Mouse (Mus musculus) kidney, adult 18-20 months (tissue): ENCODE data around the gene Ylpm1.
A peak's percentile ranks its signal among the peaks of the same experiment; 100 is the strongest.

Source experiments
- DNase-seq: peaks from one replicate; pipeline ENCODE4 v3.0.0; 2021

Ylpm1 gene

DNA sequence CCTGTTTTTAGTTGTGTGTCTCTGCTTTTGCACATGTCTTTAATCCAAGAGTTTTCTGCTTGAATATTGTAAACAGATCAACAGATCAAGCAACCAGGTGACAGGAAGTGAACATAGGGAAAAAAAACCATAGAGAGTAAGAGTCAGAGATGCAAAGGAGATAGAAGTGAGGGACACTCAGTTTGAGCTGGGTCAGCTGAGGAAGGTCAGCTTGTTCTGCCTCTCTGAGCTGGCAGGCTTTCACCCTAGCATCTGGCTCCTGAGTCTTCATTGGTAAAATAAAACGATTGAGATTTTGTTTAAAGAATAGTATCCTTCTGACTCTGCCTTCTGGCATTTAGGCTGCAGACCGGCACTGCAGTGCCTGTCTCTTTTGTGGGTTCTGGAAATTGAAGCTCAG lies 14.4 kb downstream of the Ylpm1 start:
- no peak for DNase-seq

GRCm38 (mm10) chr12:85012185-85012584 lies 16.1 kb downstream of the Ylpm1 start:
- DNase-seq, result no peak

- DNase-seq, result no peak
These were observed 25.9 kb downstream of the Ylpm1 start for GRCm38 (mm10) chr12:85022071-85022470.

DNA sequence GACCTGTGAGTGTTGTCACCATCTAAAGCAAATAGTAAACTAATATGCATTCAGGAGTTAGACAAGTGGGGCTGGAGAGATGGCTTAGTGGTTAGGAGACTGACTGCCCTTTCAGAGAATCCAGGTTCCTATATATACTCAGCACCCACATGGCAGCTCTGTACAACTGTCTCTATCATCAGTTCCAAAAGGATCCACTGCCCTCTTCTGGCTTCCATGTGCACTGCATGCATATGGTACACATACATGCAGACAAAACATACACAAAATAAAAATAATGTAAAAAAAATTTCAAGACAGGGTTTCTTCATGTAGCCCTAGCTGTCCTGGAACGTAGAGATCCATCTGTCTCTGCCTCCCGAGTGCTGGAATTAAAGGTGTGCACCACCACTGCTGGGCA lies 36.6 kb downstream of the Ylpm1 start:
- DNase-seq, result peak; percentile 32

DNA sequence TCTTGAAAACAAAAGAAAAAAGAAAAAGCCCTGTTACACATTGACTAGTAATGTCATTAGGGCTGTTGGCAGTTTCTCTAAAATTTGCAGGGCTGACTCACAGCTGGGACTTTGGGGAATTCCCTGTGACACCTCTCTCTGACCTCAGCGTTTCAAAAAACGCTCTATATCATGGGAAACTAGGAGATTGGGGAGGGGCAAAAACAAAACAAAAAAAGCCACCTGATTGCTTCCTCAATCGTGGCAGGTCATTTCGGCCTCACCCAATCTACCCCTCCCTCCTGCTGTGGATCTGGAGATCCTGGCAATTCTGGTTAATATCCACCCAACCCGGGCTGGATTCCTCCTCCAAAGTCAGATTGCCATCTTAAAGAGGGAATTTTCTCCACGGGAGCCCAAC lies 55.1 kb downstream of the Ylpm1 start:
- peak; percentile 5 for DNase-seq

GRCm38 (mm10) chr12:85071043-85071442 lies 74.9 kb downstream of the Ylpm1 start:
- DNase-seq, result no peak

DNA sequence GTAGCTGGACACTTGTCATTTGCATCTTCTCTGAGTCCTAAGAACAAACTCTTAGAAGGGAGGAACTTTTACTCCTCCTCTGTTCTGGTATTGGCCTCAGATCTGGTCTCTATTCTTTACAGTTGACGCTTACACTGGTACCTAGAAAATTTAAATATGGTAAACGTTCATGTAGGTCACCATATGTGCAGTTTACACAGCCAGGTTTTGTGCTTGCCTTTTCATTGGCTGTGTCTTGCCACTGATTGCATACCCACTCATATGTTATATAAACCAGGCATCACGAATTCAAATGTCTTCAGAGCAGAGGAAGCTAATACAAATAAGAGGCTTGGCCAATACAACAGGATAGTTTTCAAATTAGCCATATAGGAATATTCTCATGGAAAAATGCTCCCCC lies 81.0 kb downstream of the Ylpm1 start:
- DNase-seq, result no peak

DNA sequence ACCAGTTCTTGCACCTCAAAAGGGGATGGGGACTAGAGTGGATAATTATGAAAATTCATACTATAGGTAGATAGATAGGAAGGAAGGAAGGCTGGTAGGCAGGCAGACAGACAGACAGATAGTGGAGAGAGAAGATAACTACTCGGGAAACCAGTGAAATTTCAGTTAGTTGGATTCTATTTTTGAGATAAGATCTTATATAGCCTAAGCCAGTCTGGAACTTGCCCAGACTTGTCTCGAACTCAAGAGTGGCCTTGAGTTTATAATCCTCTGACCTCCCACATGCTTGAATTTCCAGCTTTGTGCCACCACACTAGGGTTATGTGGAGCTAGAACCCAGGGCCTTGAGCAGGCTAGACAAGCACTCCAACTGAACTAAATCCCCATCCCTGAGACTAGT lies 88.1 kb downstream of the Ylpm1 start:
- no peak for DNase-seq

- no peak for DNase-seq
These were observed 88.8 kb downstream of the Ylpm1 start for GRCm38 (mm10) chr12:85084941-85085340.

DNA sequence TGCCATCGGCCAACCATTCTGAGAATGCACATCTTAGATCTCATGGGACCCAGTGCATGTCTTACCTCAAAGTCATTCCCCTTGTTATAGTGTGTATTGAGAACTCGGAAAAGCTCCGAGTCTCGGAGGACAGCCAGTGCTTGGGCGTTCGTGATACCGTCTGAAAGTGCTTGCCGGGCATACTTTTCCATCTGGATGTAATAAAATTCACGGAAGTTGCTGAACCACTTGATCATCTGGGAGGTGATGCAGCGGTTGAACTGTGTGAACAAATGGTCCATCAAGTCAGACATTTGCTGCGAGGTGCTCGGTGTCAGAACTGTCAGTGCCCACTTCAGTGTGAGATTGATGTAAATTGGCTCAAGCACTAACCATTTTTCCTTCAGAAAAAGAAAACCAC lies 91.7 kb downstream of the Ylpm1 start:
- DNase-seq, result no peak

GRCm38 (mm10) chr12:85091190-85091589 lies 95.1 kb downstream of the Ylpm1 start:
- no peak for DNase-seq

DNA sequence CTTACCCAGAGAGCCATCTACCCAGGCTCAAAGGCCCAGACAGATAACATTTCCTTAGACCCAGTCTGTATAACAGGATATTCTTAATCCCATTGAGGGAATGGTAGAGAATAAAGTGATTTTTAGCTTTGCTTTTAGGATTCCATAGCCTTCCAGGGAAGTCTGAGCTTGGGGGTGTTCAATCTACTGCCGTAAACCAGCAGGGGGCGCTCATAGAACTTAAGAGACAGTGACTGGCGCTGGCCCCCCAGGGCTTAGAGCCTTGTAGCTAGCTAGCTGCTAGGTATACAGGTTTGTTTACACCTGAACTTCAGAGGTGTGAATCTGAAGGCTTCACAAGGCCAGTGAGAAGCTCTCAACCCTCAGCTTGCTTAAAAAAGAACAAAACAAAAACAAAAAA lies 96.1 kb downstream of the Ylpm1 start:
- DNase-seq, result peak; percentile 68

GRCm38 (mm10) chr12:85094010-85094409 lies 97.9 kb downstream of the Ylpm1 start:
- no peak for DNase-seq

DNA sequence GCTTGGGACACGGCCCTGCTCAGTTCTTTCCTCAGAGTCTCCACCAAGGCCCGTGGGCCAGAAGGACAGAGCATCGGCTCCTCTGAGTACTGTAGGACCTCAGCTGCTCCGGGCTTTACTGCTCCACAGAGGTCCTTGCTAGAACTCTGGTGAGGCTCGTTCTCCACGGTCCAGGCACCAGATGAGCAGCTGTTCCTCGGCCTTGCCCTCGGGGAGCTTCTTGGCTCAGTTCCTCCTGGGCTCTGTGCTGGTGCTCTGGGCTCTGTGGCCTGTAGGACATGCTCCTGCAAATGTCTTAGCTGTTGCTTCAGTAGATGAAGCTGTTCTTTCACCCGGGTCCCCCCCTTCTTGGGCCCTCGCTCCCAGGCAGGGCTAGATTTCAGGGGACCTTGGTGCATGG lies 98.6 kb downstream of the Ylpm1 start:
- DNase-seq, result no peak

DNA sequence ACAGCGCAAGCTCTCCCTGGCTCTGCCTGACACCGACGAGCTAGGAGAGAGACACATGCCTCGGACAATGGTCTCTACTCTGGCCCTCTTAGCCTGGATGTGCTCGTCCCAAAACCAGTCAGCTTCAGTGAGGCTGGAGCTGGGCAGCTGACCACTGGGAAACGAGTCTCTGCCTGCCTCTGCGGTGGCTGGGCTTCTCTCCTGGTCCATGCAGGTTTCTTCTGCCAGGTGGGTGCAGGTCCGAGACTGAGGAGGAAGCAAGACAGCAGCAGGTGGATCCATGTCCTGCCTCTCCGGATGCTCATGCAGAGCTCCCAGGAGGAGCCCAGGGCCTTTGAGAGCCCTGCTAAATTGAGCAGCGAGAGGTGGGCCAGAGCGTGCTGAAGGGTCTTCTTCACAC lies 99.0 kb downstream of the Ylpm1 start:
- no peak for DNase-seq

- DNase-seq, result no peak
These were observed 99.7 kb downstream of the Ylpm1 start for GRCm38 (mm10) chr12:85095859-85096258.

- DNase-seq, result no peak
These were observed 104.9 kb downstream of the Ylpm1 start for GRCm38 (mm10) chr12:85101001-85101400.

GRCm38 (mm10) chr12:85101521-85102106 lies 105.5 kb downstream of the Ylpm1 start:
- no peak for DNase-seq

DNA sequence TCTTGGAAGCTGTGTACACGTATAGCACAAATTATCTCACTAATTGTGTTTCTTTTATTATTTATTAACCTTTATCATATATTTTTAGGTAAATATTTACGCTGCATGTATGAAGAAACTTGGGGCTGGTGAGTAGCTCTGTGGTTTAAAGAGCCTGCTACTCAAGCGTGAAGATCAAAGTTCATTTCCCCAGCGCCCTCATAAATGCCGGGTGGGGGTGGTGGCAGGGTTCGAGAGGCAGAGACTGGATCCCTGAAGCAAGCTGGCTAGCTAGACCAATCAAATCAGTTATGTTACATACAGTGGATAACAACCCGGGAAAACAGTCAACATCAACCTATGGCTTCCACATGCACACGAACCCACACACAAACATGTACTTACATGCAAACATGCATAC lies 107.0 kb downstream of the Ylpm1 start:
- peak; percentile 56 for DNase-seq

DNA sequence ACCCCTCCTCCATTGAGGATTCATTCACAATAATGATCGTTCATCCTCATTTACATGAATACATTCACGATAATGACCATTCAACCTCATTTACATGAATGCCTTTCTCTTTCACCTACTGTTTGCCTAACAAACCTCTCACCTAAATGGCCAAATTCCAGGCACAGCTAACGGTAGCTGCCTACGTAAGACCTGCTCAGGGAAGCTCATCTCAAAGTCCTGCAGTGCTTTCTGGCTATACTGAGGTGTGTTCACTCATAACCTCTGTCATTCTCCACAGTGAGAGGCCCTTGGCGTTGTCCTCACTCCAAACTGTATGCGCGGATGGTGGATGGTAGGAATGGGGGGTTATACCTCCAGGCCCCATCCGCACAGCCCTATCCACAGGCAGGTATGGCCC lies 108.7 kb downstream of the Ylpm1 start:
- peak; percentile 32 for DNase-seq

DNA sequence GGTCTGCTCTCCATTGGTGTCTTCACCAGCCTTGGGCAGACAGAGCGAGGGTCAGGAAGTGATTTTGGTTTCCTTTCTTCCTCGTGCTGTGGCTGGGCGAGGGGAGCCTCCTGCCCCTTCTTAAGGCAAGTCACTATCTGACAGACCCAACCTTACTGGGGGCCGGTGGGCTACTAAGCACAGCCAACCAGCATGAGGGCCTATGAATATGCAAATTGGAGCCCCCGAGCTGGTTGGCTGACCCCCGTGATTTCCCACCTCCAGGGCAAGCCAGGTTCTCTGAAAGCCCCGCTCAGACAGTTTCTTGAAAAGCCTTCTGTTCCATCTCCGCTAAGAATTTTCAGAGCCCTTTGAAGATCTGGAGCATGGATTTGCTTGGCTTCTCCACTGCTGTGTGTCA lies 110.2 kb downstream of the Ylpm1 start:
- no peak for DNase-seq

GRCm38 (mm10) chr12:85108643-85109042 lies 112.5 kb downstream of the Ylpm1 start:
- no peak for DNase-seq

DNA sequence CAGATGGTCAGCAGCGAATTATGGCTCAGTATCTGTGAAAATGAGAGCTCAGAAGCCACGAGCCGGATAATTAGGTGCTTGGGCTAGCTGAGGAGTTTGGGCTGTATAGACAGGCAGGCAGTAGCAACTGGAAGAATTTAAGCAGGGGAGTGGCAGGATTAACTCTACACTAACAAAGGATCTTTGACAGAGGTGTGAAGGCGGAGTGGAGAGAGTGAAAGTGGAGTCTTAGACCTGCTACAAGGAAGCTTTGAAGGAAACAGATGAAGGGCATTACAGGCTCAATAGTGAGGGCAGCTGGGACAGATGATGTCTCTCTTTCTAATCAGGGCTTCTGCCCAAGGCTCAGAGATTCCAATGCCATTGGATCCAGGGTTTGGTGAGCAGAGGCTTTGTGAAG lies 113.3 kb downstream of the Ylpm1 start:
- DNase-seq, result no peak

DNA sequence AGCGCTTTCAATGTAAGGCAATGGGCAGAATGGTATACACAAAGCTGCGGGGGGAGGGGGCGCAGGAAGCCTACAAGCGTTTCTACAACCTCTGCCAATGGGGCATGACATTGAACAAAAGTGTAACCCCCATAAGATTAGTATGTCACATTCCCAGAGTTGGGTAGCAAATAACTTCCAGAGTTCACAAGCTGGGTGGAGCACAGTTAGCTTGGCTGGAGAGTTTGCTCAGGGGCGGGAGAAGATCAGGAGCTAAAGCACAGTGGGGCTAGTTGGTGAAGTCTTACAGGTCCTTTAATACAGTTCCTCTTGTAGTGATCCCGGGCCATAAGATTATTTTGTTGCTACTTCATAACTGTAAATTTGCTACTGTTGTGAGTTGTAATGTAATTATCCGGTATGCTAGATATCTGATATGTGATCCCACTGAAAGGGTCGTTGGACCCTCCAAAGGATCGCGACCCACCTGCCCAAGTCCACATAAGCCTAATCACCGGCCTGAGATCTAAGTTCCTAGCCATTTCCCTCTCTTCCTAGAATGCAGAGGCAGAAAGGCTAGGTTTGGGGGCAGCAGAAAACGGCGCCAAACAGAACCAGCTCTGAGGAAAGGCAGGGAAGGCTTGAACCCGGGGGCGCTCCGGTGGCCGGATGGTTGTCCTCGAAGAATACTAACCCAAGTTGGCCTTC lies 114.0 kb downstream of the Ylpm1 start:
- peak; percentile 16 for DNase-seq
